Mouse (Mus musculus): Measurements from ENCODE around the gene Srpr.

Gene Srpr

DNA sequence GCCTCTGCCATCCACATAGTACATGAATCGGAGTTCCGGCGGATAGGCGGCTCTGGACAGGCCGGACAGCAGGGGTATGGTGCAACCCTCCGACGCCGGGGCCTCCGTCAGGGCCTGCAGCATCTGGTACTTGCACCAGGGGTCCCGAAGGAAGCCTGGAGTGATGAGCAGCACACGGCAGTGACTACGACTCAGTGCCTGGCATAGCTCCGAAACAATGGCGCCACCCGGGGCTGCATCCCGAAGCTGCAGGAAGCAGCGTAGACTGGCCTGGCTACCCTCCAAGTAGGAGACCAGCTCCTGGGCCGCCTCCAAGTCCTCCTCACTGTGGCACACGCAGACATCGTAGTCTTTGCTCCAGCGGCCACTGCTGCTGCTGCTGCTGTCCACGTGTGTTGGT, 11.3 kb upstream of the Srpr start:
- peak; percentile 28 for DNase-seq (ENCODE audit: low spot score)

DNA sequence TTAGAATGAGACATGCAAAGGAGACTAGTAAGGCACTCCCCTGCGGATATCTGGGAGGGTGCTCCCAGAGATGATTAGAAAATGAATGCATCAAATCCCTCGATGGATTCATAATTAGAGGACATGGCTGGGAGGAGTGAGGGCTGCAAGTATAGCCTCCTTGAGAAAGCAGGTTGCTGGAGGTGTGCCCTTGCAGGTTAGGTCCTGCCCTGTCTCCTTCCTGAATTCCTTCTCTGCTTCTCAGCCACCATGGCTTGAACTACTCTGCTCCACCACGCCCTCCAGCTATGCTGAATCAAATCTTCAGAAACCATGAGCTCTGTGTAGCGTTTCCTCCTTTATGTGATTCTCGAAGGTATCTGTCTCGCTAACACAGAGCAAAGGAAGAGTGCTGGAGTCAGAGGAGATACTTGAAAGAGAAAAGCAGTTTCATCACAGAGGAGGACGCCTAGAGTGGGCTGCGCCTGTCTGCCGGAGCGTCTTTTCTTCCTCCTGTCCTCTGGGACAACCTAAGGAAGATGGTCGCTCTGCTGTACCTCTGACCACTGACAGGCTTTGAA, 6.9 kb upstream of the Srpr start:
- peak; percentile 29 for DNase-seq (ENCODE audit: low spot score)

GRCm38 (mm10) chr9:35194048-35194447, 5.9 kb upstream of the Srpr start:
- DNase-seq (ENCODE audit: low spot score) = no peak

- no peak for DNase-seq (ENCODE audit: low spot score)
Observed at GRCm38 (mm10) chr9:35197625-35198024, 2.4 kb upstream of the Srpr start.

DNA sequence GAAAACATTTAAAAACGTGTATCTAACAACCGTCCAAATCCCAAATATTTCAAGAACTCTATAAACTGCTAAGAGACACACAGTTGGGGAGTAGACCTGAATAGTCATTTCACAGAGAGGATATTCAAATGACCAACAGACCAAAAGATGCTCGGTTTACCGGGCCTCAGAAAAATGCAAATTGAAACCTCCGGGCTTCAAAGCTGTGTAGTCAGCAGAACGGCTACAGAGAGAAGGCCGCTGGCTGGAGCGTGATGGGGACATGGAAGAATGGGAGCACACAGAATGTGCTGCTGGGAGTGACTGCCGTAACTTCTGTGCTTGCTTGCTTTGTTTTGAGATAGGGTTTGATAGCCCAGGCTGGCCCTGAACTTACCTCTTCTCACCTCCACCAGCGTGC, 1.6 kb upstream of the Srpr start:
- DNase-seq (ENCODE audit: low spot score) = no peak

DNA sequence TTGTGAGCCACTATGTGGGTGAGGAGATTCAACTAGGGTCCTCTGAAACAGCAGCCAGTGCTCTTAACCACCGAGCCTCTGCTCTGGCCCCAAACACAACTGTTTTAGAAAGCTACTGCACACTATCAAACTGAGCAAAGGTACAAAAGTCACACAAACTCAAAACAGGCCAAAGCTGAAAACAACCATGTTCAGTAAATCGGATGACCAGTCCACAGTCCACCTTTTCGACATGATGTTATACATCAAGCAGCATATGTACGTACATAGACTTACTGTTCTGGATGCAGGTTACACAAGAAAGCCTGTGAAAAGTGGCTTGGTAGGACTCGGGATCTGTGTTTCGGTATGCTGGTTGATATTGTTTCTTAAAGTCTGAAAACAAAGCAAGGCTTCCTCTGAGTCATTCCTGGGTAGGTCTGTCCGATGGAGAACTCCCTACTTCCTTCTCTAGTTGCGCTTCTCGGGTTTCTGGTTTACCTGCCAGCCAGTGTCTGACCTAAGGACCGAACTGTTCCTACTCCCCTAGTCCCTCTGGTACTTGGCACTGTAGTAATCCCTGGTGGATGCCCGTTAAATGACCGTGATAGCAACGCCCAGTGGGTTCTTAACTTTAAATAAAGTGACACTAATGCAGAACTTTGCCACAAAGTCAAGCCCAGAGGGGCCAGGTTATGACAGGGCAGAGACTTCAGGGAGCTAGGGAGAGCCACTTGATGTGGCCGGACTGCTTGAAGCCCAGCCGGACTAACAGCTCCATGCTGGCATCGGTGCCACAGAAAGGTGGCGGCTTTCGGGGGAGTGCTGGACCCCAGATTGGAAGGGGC, 817 bp upstream of the Srpr start:
- DNase-seq (ENCODE audit: low spot score) = peak; percentile 35

GRCm38 (mm10) chr9:35200529-35201060, 620 bp downstream of the Srpr start:
- no peak for DNase-seq (ENCODE audit: low spot score)

- no peak for DNase-seq (ENCODE audit: low spot score)
Observed at GRCm38 (mm10) chr9:35203536-35203935, 3.6 kb downstream of the Srpr start.

DNA sequence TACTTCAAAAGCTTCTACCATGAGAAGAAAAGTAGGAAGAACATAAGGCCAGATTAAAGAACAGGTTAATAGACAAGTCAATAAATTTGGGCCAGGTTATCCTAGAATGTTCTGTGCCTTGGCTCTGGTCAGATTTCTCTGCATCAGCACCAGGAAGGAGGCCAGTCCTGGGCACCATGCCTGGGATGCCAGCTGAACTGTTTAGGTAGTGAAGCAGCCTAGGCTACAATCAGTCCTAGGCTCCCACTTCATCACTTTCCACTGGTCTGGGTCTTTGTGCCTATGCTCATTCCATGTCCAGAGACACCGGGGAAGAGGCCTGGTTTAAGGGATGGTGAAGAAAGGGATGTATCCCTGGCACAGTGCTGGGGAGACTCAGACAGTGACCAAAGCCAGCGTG, 4.4 kb downstream of the Srpr start:
- DNase-seq (ENCODE audit: low spot score) = no peak

DNA sequence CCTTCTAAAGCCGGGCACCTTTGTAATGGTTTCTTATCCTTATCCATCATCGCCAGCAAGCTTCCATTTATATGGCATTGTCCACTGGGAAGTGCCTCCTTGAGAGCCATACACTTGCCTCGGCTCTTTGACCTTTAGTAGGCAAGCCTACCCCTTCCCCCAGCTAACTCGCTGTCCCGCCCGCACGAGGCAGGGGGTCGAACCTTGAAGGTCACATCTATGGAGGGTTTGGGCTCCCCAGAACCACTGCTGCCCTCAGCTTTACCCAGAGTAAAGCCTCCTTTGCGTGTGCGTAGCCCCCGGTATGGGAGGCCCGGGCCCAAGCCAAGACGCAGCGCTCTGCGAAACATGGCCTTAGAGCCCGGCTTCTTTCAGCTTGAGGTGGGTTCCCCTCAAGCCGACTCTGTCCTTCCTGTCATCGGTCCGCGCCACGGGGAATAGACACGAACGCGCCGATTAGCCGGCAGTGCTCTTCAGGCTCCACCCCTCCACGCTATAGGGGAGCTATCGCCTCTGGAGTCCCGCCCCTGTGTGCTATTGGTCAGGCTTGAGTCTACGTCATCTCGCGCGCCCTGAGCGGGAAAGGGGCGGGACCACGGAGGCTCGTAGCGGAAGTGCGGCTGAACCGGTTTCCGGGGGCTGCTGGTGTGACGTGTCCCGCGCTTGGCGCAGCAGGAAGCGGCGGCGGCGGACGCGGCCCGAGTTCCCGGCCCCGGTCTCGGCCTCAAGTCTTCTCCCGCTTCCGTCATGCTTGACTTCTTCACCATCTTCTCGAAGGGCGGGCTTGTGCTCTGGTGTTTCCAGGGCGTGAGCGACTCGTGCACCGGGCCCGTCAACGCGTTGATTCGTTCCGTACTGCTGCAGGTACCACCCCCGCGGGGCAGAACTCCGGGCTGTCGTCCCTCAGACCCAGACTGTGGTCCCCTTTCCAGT, 10.8 kb downstream of the Srpr start, which contains the start of gene Foxred1:
Foxred1 (minus strand) TSS at position 514 of the 933 bp plus-strand sequence.
- peak; percentile 99 for DNase-seq (ENCODE audit: low spot score)

DNA sequence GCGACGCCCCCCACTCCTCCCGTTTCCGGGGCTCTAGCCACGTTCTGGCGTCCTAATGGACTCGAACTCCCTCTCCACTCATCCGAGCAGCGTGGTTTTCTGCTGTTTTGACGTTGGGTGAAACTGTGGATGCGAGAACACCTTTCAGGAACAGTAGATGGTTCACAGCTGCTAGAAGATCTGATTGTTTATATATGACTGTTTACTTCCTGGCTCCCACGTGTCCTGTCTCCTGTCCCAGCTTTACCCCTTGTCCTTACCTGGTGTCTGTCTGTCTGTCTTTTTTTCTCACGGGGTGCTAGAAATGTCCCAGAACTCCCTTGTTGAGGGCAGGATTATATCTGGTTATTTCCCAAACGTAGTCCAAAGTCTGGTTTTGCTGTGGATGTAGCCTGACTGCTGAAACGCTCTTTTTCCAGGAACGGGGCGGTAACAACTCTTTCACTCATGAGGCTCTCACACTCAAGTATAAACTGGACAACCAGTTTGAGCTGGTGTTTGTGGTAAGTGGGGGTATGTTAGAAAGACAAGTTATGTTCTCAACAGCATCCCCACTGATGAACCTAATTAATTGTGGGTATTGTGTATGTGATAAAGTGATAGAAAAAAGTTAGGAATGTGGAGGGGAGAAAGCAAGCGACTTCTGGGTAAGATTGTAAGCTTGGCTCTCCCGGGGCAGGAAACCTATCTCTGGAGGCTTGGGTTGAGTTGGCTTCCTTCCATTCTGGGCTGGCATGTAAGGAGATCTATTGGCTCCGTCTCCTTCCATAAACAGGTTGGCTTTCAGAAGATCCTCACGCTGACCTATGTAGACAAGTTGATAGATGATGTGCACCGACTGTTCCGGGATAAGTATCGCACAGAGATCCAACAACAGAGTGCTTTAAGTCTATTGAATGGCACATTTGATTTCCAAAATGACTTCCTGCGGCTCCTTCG, 11.9 kb downstream of the Srpr start:
- no peak for DNase-seq (ENCODE audit: low spot score)

GRCm38 (mm10) chr9:35217963-35218362, 18.0 kb downstream of the Srpr start:
- DNase-seq (ENCODE audit: low spot score) = no peak

GRCm38 (mm10) chr9:35223466-35223865, 23.5 kb downstream of the Srpr start:
- DNase-seq (ENCODE audit: low spot score) = no peak

- DNase-seq (ENCODE audit: low spot score) = no peak
Observed at GRCm38 (mm10) chr9:35228671-35229070, 28.7 kb downstream of the Srpr start.

GRCm38 (mm10) chr9:35235996-35236395, 36.0 kb downstream of the Srpr start:
- DNase-seq (ENCODE audit: low spot score) = no peak

GRCm38 (mm10) chr9:35238371-35238770, 38.4 kb downstream of the Srpr start:
- no peak for DNase-seq (ENCODE audit: low spot score)

DNA sequence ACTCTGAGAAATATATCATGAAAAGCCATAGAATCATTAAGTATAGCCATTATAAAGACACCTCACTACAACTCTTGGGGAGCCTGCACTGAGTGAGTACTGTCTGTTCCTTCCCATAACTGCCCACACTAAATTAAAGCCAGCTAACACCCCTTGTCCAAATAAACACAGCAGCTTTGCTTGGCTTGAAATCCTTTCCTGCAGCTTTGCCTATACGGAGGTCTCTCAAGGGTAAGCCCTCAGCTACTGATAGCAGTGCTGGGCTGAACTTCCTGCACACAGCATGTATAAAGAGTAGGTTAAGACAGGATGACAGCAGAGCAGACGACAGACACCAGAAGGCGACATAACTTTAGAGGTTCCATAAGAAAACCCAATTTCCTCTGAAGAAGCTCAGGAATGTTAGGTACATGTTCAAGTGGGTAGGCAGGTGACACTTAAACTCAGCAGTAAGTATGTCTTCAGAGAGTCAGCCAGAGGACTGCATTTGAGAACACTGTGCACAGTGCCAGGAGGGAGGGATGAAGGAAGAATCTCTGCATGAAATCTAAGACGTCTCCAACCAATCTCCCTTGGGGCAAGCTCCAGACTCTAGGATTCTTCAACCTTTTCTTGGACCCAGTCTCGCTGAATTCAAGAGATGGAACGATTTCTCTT, 39.1 kb downstream of the Srpr start:
- no peak for DNase-seq (ENCODE audit: low spot score)

DNA sequence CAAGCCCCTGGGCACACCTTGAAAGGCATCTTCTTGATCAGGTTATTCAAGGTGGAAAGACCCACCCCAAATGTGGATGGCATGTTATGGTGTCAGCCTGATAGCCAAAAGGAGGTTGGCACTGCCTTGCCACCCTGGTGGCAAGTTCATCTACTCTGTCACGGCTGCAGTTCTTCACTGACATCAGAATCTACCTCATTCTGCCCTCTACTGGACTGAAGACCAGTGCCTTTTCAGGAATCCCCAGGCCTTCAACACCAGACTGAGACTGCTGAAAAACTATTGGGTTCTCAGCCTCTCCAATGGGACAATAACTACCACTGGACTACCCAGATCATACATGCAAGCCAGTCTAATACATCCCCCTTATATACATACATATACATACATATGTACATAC, 39.8 kb downstream of the Srpr start:
- no peak for DNase-seq (ENCODE audit: low spot score)

DNA sequence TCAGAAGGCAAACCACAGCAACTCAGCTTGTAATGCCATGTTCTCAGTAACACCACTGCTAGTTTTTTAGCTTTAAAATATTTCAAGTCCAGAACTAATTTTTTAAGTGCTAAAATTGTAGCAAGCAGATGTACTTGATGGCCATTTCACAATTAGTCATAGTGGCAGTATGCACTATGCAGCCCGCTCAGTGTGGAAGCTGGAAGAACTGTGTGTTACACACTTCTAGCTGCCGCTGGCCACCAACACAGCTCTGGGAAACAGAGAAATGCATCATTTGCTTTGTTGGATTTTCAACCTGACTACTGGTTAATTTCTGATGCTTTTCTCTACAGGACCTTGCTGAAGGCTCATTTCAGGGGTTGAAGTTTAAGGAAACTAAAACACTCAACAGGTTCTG, 47.4 kb downstream of the Srpr start:
- no peak for DNase-seq (ENCODE audit: low spot score)

DNA sequence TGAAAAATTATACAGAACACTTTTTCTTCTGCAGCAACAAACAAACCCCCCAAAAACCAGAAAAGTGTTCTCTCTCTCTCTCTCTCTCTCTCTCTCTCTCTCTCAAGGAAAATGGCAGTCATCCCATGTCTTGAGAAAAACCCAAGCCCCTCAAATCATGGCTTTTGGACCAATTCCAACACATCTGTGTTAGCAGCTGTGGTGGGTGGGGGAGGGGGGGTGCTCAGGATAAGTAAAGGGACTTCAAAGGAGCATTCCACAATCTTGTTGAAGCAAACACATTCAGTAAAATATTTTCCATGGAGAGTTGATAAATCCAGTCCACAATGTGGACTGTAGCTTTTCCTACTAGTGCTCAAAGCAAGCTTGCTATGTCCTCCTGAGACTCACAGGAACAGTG, 49.5 kb downstream of the Srpr start:
- DNase-seq (ENCODE audit: low spot score) = no peak

DNA sequence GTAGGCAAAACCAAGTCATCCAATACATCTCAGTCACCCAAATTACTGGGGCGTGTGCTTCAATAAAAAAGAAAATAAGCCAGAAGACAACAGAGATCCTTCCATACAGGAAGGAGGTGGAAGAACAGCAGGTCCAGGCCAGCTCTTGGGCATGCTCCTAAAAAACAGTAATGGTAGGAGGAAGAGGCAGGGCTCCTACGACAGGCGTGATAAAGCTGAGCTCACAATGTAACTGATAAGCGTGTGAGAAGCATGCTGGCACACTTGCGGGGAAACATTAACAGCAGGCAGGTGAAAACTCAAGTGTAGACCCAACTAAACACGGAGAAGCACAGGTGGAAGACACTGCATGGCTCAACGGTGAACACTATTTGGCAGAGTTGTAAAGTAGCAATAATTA, 57.4 kb downstream of the Srpr start:
- no peak for DNase-seq (ENCODE audit: low spot score)

Measured in urinary bladder, postnatal 14 days (tissue).